Mouse (Mus musculus) embryo, embryonic 9.5 days (tissue): ENCODE data around the gene Slc26a6.

Experiments used
- DNase-seq: peaks from one replicate; pipeline ENCODE4 v3.0.0-alpha.2; 2017; ENCODE audit errors: extremely low spot score

Gene Slc26a6

DNA sequence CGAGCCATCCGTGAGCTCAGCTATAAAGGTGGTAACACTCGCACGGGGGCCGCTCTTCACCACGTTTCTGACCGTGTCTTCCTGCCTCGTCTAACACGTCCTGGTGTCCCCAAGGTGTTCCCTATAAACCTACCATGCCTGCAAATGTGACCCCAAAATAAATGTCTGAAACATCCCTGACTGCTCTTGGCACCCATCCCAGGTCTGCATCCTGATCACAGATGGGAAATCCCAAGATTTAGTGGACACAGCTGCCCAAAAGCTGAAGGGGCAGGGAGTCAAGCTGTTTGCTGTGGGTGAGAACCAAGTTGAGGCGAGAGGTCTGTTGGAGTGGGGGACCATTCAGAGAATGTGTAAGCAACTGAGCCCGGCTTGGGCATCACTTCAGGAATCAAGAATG lies 102.2 kb downstream of the Slc26a6 start:
- DNase-seq, result no peak

DNA sequence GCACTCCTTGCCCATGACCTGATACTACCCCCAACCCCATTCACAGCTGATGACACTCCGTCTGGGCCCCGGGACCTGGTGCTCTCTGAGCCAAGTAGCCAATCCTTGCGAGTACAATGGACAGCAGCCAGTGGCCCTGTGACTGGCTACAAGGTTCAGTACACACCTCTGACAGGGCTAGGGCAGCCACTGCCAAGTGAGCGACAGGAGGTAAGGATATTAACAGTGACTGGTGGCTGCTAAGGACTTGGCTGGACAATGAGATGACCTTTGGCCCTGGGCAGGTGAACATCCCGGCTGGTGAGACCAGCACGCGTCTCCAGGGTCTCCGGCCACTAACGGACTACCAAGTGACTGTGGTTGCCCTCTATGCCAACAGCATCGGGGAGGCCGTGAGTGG lies 102.8 kb downstream of the Slc26a6 start:
- DNase-seq, result no peak
